Mouse (Mus musculus): Measurements from ENCODE around the gene Tmx2. TPM values are rescaled to one million over a fixed set of nuclear protein-coding genes. Genes with fewer than 3 reads are reported as not detected.

Gene Tmx2
- polyA plus RNA-seq, 1 experiment from 2014 or later, result 189 TPM

DNA sequence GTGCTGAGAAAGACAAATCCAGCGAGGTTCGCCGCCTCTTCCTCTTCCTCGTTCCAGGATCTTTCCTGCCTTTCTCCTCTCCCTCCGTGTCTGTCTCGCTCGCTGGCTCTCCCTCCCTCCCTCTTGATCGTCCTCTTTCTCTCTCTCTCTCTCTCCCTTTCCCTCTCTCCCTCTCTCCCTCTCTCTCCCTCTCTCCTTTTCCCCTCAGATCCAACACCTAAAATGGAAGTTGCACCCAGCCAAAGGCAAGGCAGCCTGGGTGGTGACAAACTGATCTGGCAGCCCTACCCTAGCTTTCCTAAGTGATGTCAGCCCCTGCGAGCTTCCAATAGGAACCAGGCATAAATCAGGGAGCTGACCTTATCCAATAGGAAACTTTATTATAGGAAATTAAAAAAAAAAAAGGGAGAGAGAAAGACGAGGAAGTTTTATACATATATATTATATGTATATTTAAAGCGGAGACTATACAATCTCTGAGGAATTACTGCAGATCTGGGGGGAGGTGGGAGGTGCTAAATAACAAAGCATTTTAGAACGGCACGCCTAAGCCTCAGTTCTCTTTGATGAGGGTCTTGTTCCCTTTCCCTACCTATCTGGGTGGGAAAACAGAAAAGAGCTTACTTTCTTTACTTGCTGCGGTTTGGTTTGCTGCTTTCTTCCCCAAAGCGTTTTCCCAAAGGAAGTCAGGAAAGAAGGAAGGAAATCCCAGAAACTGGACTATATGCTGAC lies 28.3 kb downstream of the Tmx2 start, which contains the start of gene Ctnnd1:
TSS of gene Ctnnd1 (minus strand) at position 302 of the 732 bp plus-strand sequence.
- ATAC-seq (replicated peaks; ENCODE audit: low FRiP score, low read depth), result peak; percentile 98

DNA sequence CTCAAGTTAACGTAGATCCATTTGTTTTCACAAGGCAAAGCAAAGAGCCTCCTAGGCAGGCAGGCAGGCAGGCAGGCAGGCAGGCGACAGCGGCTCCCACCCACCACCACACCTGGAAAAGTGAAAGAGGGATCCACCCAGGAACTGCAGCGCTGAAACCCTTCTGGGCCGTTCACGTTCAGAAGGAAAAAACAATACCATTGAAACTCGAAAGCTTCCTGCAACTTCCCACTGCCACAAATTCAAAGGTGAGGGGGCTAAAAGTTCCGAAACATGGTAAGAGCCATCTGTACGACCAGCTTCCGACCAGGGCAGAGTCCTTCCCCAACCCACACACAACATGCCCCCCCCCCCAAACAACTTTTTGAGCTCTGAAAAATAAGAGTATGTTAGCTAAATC lies 29.3 kb downstream of the Tmx2 start:
- WGBS, result 0% methylated on average over 10 of the region's 10 CpGs

More for the DNA sequence above, 28.3 kb downstream of the Tmx2 start, which contains the start of gene Ctnnd1:
- Histone ChIP-seq H3K4me1 (replicated peaks; ENCODE audit: insufficient read depth, low read length) (peaks cover 4% of the 10 kb centered on the region; the same call in 1 of the 2 replicates), H3K9ac (ENCODE audit: low read depth, low read length) (peak within 1 kb of the TSS; percentile 86), H3K27ac (peak within 1 kb of the TSS; percentile 99), H3K36me3 (ENCODE audit: insufficient read depth, low read length) (no peaks in the 10 kb centered on the region), H3K27me3 (ENCODE audit: insufficient read depth, low read length) (no peaks in the 10 kb centered on the region), H3K4me3 (replicated peaks; ENCODE audit: low read depth, low read length) (peak within 1 kb of the TSS; percentile 76), H3K9me3 (replicated peaks; ENCODE audit: low read length) (no peaks in the 10 kb centered on the region), H3K4me2 (ENCODE audit: low read length) (peak within 1 kb of the TSS; percentile 72)
- DNase-seq (ENCODE audit: low spot score), result peak; percentile 99
- under 1% methylated on average over 15 of the region's 15 CpGs for WGBS
- TF ChIP-seq CTCF (IDR thresholded peaks at IDR 0.05; ENCODE audit: low read depth), result no peak

DNA sequence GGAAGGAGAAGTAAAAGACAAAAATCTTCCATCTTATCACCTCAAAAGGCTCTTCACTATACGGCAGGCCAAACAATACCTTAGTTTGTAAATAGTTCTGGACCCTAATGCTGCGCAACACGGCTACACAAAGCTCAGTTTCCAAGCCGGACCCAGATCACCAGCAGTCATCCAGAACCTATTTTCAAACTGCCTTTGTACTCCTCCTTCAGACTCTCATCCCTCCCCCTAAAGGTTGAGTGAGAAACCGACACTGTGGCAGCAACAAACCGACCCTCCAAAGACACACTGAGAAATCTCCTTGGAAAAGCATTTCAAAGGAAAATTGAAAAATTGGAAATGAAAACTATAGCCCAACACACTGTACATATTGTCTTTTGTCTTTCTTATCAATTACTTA lies 30.6 kb downstream of the Tmx2 start:
- peak overlapping the region; percentile 76 for H3K4me3 ChIP-seq (replicated peaks; ENCODE audit: low read depth, low read length)
- DNase-seq (ENCODE audit: low spot score), result peak; percentile 84
- ATAC-seq (replicated peaks; ENCODE audit: low FRiP score, low read depth), result no peak
- no peaks in the 10 kb centered on the region for H3K27me3 ChIP-seq (ENCODE audit: insufficient read depth, low read length)
- no peaks in the 10 kb centered on the region for H3K9me3 ChIP-seq (replicated peaks; ENCODE audit: low read length)
- peak overlapping the region; percentile 53 for H3K4me2 ChIP-seq (ENCODE audit: low read length)
- no peak overlapping the region for H3K27ac ChIP-seq
- H3K36me3 ChIP-seq (ENCODE audit: insufficient read depth, low read length), result no peaks in the 10 kb centered on the region
- peak; percentile 41; the same call in 1 of the 2 replicates for TF ChIP-seq CTCF (IDR thresholded peaks at IDR 0.05; ENCODE audit: low read depth)
- WGBS, result 11% methylated on average over 6 of the region's 6 CpGs
- peak overlapping the region; percentile 13; the same call in 1 of the 2 replicates for H3K9ac ChIP-seq (ENCODE audit: low read depth, low read length)
- H3K4me1 ChIP-seq (replicated peaks; ENCODE audit: insufficient read depth, low read length), result peaks cover 10% of the 10 kb centered on the region

More for the DNA sequence above, 29.3 kb downstream of the Tmx2 start:
- no peak for DNase-seq (ENCODE audit: low spot score)
- Histone ChIP-seq H3K9ac (ENCODE audit: low read depth, low read length) (peak overlapping the region; percentile 86), H3K27ac (peak overlapping the region; percentile 99), H3K27me3 (ENCODE audit: insufficient read depth, low read length) (no peaks in the 10 kb centered on the region), H3K4me3 (replicated peaks; ENCODE audit: low read depth, low read length) (peak overlapping the region; percentile 76), H3K4me1 (replicated peaks; ENCODE audit: insufficient read depth, low read length) (peaks cover 4% of the 10 kb centered on the region; the same call in 1 of the 2 replicates), H3K36me3 (ENCODE audit: insufficient read depth, low read length) (no peaks in the 10 kb centered on the region), H3K4me2 (ENCODE audit: low read length) (peak overlapping the region; percentile 53), H3K9me3 (replicated peaks; ENCODE audit: low read length) (no peaks in the 10 kb centered on the region)
- TF ChIP-seq CTCF (IDR thresholded peaks at IDR 0.05; ENCODE audit: low read depth), result no peak
- no peak for ATAC-seq (replicated peaks; ENCODE audit: low FRiP score, low read depth)

DNA sequence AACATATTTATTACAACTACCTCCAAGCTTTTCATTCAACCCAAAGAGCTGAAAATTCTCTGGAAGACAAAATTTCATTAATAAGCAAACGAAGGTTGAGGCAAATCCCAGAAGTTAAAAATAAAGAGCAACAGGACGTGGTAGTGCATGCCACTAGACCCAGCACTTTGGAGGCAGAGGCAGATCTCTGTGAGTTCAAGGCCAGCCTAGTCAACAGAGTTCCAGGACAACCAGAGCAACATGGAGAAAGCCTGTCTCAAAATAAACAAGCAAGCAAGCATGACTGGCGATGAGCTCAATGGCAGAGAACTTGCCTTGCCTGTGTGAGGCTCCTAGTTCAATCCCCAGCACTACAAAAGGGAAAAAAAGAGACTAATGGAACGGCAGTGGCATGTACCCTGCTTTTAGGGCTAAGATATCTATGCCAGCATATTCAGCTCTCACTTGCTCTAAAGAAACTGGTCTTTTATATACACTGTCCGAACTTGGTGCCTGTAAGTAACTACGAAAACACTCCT lies 31.8 kb downstream of the Tmx2 start:
- ATAC-seq (replicated peaks; ENCODE audit: low FRiP score, low read depth), result no peak
- Histone ChIP-seq H3K4me1 (replicated peaks; ENCODE audit: insufficient read depth, low read length) (peaks cover 10% of the 10 kb centered on the region), H3K4me2 (ENCODE audit: low read length) (peak overlapping the region; percentile 53; the same call in 1 of the 2 replicates), H3K27ac (no peak overlapping the region), H3K9ac (ENCODE audit: low read depth, low read length) (no peak overlapping the region), H3K4me3 (replicated peaks; ENCODE audit: low read depth, low read length) (no peak overlapping the region), H3K9me3 (replicated peaks; ENCODE audit: low read length) (no peaks in the 10 kb centered on the region), H3K27me3 (ENCODE audit: insufficient read depth, low read length) (no peaks in the 10 kb centered on the region), H3K36me3 (ENCODE audit: insufficient read depth, low read length) (no peaks in the 10 kb centered on the region)
- 89% methylated on average over 6 of the region's 6 CpGs for WGBS
- TF ChIP-seq CTCF (IDR thresholded peaks at IDR 0.05; ENCODE audit: low read depth), result no peak
- DNase-seq (ENCODE audit: low spot score), result no peak

DNA sequence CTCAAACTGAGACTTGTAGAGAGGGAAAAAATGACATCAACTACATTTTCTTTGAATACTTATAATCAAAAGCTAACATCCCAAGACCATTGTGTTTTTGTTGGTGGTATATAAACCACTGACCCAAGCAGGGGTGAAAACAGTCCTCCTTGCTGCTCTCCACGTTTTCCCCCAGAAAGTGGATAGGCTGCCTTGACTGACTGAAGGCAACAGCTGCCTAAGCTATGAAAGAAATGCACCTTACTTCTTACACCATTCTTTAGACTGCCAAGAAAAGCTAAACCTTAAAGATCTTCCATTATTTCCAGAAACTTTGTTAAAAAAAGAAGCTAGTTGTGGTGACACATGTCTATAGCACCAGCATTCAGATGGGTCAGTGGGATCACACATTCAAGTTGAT lies 32.8 kb downstream of the Tmx2 start:
- DNase-seq (ENCODE audit: low spot score) (no peak), ATAC-seq (replicated peaks; ENCODE audit: low FRiP score, low read depth) (no peak)
- H3K36me3 ChIP-seq (ENCODE audit: insufficient read depth, low read length), result no peaks in the 10 kb centered on the region
- no peak overlapping the region for H3K4me2 ChIP-seq (ENCODE audit: low read length)
- H3K27me3 ChIP-seq (ENCODE audit: insufficient read depth, low read length), result no peaks in the 10 kb centered on the region
- no peak overlapping the region for H3K9ac ChIP-seq (ENCODE audit: low read depth, low read length)
- WGBS, result 29% methylated on average over 1 of the region's 1 CpGs
- no peak overlapping the region for H3K4me3 ChIP-seq (replicated peaks; ENCODE audit: low read depth, low read length)
- peaks cover 10% of the 10 kb centered on the region for H3K4me1 ChIP-seq (replicated peaks; ENCODE audit: insufficient read depth, low read length)
- no peaks in the 10 kb centered on the region for H3K9me3 ChIP-seq (replicated peaks; ENCODE audit: low read length)
- H3K27ac ChIP-seq, result no peak overlapping the region
- no peak for TF ChIP-seq CTCF (IDR thresholded peaks at IDR 0.05; ENCODE audit: low read depth)

DNA sequence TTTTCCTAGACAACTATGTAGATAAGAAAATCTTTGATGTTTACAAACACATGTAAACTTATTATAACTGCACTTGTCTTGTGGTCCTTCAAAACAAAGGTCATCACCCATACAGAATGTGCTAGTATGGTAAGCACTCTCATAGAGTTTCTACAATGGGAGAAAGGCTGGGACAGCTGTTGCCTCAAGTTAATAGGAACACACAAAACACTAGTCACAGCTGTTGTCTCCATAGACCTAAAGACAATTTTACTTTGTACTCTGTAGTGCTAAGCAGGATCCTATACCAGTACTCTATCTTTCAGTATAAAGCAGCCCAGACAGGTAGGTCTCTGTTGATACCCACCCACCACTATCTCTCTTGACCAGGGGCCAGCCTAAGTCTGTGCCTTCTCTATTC lies 38.1 kb downstream of the Tmx2 start:
- H3K36me3 ChIP-seq (ENCODE audit: insufficient read depth, low read length), result no peaks in the 10 kb centered on the region
- H3K9me3 ChIP-seq (replicated peaks; ENCODE audit: low read length), result no peaks in the 10 kb centered on the region
- no peaks in the 10 kb centered on the region for H3K27me3 ChIP-seq (ENCODE audit: insufficient read depth, low read length)
- DNase-seq (ENCODE audit: low spot score), result no peak
- H3K9ac ChIP-seq (ENCODE audit: low read depth, low read length), result no peak overlapping the region
- H3K4me2 ChIP-seq (ENCODE audit: low read length), result no peak overlapping the region
- peaks cover 41% of the 10 kb centered on the region for H3K4me1 ChIP-seq (replicated peaks; ENCODE audit: insufficient read depth, low read length)
- no peak for ATAC-seq (replicated peaks; ENCODE audit: low FRiP score, low read depth)
- H3K4me3 ChIP-seq (replicated peaks; ENCODE audit: low read depth, low read length), result no peak overlapping the region
- no peak overlapping the region for H3K27ac ChIP-seq
- no peak for TF ChIP-seq CTCF (IDR thresholded peaks at IDR 0.05; ENCODE audit: low read depth)
